Mouse (Mus musculus) adrenal gland, postnatal 14 days (tissue): ENCODE data around the gene 2410131K14Rik. TPM values are rescaled to one million over a fixed set of nuclear protein-coding genes. Genes with fewer than 3 reads are reported as not detected.

ENCODE experiments used
- DNase-seq: peaks from one replicate; pipeline ENCODE4 v3.0.0; 2021; ENCODE audit warnings: mixed read lengths
- long read RNA-seq, 2 experiments: library from polyadenylated mRNA; stranded (forward); transcript quantifications; one replicate each; pipeline ENCODE4 v2.0.0; 2021
- total RNA-seq: library from RNA; stranded (reverse); gene quantifications from 2 replicates; pipeline ENCODE4 v1.2.3, GENCODE M21; 2021

Gene 2410131K14Rik
- total RNA-seq = 7.6 and 8.7 TPM in 2 replicates
- long read RNA-seq, experiment 1, full-length matches to known transcripts = 16 of 19 reads
- long read RNA-seq, experiment 1, partial matches to known transcripts = 0 of 19 reads
- long read RNA-seq, experiment 1, other reads (novel, unspliced or antisense) = 3 of 19 reads
- long read RNA-seq, experiment 2, full-length matches to known transcripts = 9 of 16 reads
- long read RNA-seq, experiment 2, partial matches to known transcripts = 1 of 16 reads
- long read RNA-seq, experiment 2, other reads (novel, unspliced or antisense) = 6 of 16 reads

GRCm38 (mm10) chr5:118244606-118245443, at the start of gene 2410131K14Rik, which contains the start of gene Rnft2:
2410131K14Rik (plus strand) TSS chr5:118245227.
Rnft2 (minus strand) TSS chr5:118245116.
- peak; percentile 100 for DNase-seq

DNA sequence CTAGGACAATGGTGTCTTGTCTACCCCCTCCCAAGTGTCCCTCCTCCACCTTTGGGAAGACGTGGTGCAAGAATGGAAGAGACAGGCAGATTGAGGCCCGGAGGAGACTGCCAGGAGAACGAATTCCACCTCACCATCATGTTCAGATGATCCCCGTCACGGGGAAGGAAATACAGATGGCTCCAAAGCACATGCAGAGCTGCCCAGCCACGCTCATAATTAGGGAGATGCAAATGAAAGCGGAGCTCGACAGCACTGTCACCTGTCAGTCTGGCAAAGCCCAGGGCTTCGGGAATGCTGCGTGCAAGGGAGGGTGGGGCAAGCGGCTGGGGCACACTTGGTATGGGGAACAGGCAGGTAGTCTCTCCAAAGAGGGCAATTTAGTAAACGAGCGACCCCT, 47.6 kb upstream of the 2410131K14Rik start:
- no peak for DNase-seq

DNA sequence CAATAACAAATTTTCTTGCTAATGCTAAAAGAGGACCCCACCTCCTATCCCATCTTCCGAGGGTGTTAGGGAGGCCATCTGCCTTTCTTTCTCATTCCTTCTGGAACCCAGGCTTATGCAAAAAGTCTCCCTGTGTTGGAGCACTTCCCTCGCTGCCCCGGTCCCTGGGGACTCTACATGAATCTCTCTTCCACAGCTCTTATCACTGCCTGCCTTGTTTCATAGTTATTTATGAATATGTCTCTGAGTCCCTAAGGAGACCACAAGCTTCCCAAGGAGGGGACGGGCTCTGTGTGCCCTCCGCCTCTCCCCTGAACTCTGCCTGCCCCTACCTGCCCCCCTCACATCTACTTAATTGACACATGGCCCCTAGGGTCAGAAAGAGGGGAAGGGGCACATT, 45.4 kb upstream of the 2410131K14Rik start:
- no peak for DNase-seq

DNA sequence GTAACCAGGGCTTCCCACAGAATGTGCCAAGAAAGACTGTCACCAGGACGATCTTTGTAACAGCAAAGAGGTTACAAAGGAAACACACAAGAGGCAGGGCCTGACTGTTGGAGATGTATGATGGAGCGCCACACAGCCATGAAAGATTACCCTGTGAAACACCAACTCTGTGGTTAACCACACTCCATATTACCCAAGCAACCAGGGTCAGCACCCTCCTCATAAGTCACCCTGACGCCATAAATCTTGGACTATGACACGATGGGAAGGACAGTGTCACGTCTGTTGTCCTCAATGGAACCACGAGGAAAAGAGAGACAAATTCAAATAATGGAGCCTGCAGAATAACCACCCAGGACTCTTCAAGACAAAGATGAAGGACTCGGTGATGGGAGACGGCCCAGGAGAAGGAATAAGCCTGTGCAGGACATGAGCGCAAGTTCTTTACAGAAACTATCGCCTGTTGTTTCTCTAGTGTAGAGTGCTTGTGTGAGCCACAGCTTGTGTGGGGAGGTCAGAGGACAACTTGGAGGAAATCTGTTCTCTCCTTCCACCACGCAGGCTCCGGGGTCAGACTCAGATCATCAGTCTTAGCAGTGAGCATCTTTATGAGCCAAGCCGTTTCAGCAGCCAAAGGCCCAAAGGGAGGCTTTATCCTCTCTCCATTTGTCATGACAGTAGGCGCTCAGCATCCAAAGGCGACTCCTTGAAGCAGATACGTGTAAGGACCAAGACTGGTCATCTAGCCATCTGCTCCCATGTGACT, 40.2 kb upstream of the 2410131K14Rik start:
- peak; percentile 39 for DNase-seq

GRCm38 (mm10) chr5:118205852-118206251, 39.2 kb upstream of the 2410131K14Rik start:
- no peak for DNase-seq

DNA sequence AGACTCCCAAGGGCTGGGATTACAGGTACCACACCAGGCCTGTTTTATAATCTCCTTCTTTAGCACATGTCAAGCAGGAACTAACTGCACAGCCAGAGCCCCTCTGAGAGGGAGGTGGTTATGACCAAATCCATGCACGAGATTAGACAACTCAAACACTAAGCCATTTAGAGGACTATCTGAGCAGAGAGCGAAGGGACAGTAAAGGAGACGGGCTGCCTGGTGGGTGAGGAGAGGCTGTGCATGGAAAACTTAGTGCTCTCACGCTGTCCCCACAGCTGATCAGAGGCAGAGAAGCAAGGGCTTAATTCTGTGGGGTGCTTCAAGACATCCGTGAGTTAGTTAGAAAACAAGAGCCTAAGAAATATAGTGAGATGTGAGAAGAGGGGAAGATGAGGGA, 31.0 kb upstream of the 2410131K14Rik start:
- no peak for DNase-seq

- DNase-seq = peak; percentile 93
Observed at GRCm38 (mm10) chr5:118214418-118215154, 30.4 kb upstream of the 2410131K14Rik start.

GRCm38 (mm10) chr5:118217410-118217809, 27.6 kb upstream of the 2410131K14Rik start:
- no peak for DNase-seq

DNA sequence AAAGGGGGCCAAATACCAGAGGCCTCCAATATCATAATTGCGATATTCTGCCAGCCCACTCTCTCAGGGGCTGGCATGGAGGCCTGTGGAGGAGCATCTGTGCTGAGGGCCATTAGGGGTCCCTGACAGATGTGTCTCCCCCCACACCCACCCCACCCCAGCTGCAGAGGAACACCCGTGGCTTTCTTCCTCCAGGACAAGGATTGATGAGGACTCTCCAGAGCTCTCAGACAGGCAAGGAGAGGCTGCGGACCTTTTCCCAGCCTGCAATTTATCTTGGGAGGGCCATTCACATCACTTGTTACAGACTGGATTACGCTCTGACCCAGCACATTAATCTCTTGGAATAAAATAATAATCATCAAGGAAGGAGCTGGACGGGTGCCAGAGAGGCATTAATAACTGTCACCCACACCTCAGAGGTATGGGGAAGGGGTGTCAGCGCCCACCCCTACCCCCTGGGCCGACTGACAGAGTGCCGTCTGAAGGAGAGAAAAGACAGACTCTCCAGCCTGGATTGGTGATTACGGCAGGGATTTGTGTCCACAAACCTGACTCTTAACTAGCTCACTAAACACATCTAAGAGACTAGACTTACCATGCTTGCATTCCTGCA, 21.8 kb upstream of the 2410131K14Rik start:
- no peak for DNase-seq

- no peak for DNase-seq
Observed at GRCm38 (mm10) chr5:118230071-118230611, 14.9 kb upstream of the 2410131K14Rik start.

DNA sequence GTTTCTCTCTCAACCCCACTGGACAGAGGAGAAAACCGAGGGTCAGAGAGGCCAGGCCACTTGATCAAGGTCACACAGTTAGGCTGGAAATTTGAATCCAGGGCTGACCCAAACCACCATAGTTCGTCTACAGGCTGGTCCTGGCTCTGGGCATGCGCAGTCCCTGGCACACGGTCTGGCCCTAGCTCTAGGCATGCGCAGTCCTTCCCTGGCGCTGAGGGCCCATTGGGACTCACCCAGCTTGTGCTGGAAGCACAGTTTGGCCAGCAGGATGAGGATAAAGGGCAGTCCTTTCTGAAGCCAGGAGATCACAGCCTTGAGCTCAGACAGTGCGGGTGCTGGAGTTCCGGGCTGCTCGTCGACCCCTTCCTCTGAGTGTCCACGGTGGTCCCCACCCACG, 8.1 kb upstream of the 2410131K14Rik start:
- peak; percentile 77 for DNase-seq

GRCm38 (mm10) chr5:118239671-118240070, 5.4 kb upstream of the 2410131K14Rik start:
- no peak for DNase-seq

GRCm38 (mm10) chr5:118245606-118246308, 730 bp downstream of the 2410131K14Rik start:
- DNase-seq = peak; percentile 19

DNA sequence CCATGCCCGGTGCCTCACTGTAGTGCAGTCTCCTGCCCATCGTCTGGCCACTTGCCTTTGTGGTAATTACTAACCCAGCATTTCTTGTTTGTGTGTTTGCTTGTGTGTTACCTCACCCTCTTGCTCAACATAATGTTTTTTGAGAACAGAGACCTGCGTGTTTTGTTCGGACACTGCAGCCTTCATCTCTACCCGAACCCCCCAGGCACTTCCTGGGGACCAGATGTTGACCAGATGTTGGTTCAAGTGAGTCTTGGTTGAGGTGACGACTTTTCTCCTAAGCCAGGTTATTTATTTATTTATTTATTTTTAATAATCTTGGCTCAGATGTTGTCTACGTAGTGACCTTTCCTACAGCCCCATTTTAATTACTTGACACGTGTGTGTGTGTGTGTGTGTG, 2.4 kb downstream of the 2410131K14Rik start:
- no peak for DNase-seq

GRCm38 (mm10) chr5:118250987-118251386, 6.0 kb downstream of the 2410131K14Rik start:
- DNase-seq = no peak

DNA sequence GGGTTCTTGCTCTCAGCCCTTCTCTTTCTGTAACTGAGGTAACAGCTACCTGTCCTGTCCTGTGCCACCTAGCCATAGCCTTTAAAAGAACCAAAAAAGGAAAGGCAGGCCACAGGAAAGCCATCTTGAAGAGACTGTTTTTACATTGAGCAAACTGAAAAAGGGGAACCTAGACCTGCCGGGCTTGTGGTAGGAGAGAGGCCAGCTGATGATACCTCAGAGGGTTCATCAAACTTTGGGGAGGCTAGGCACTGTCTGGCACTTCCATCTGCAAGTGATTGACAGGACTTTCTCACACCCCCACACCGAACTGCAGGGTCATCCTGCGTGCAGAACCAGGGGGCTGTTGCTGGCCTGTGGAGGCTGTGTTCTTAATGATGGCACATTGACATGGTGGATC, 8.5 kb downstream of the 2410131K14Rik start:
- DNase-seq = no peak

DNA sequence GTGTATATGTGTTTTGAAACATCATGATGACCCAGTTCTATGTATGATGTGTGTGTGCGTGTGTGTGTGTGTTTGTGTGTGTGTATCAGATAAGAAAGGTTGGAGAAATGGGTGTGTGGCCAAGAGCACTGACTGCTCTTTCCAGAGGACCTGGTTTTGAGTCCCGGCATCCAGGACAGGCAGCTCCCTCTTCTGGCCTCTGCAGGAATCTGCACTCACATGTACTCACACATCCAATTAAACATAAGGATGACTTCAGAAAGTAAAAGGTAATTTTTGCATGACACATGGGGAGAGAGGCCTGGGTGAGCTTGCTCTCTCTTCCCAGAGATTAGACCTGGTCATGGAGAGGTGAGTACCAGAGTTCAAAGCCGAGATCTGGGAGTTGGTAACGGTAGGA, 12.0 kb downstream of the 2410131K14Rik start:
- DNase-seq = no peak

- DNase-seq = no peak
Observed at GRCm38 (mm10) chr5:118259152-118259551, 14.1 kb downstream of the 2410131K14Rik start.

GRCm38 (mm10) chr5:118259636-118260035, 14.6 kb downstream of the 2410131K14Rik start:
- no peak for DNase-seq

GRCm38 (mm10) chr5:118260055-118260454, 15.0 kb downstream of the 2410131K14Rik start:
- no peak for DNase-seq
